Mouse (Mus musculus) G1E (cell line): ENCODE data around the gene Slc35a3.

Experiments used
- CTCF ChIP-seq: IDR thresholded peaks from 2 replicates; pipeline ENCODE4 v1.5.1; 2012; ENCODE audit warnings: low read depth, low read length, inconsistent platforms, mixed read lengths
- GATA1 ChIP-seq: IDR thresholded peaks from 2 replicates; pipeline ENCODE4 v1.6.1; 2012; ENCODE audit warnings: borderline replicate concordance, low read length, inconsistent platforms, mixed read lengths
- POLR2AphosphoS5 ChIP-seq: IDR thresholded peaks from 2 replicates; pipeline ENCODE4 v1.6.1; 2012; ENCODE audit warnings: low read depth, low read length, inconsistent platforms; ENCODE audit not compliant: insufficient replicate concordance

GRCm38 (mm10) chr3:116726807-116727206, 14.2 kb upstream of the Slc35a3 start:
- TF ChIP-seq CTCF (no peak), POLR2AphosphoS5 (no peak), GATA1 (no peak)
